Mouse (Mus musculus) heart, adult 2 months (tissue): ENCODE data around the gene Krt33a.

Source experiments
- CTCF ChIP-seq: fragments of 200-600 bp; IDR thresholded peaks from 2 replicates; pipeline ENCODE4 v1.8.1; 2022; ENCODE audit warnings: antibody characterized with exemption, mild to moderate bottlenecking, moderate library complexity
- EP300 ChIP-seq: fragments of 200-500 bp; IDR thresholded peaks from 2 replicates; pipeline ENCODE4 v1.6.1; 2011; ENCODE audit warnings: low read depth, low read length, control low read depth; ENCODE audit not compliant: insufficient read depth

- TF ChIP-seq CTCF = no peak
- no peak for TF ChIP-seq EP300
Measured at GRCm38 (mm10) chr11:100019466-100019865, 3.5 kb upstream of the Krt33a start.
